Mouse (Mus musculus): ENCODE measurements around the gene Tm7sf2.

The Tm7sf2 gene

GRCm38 (mm10) chr19:6067724-6068415 is at the start of gene Tm7sf2:
Gene Tm7sf2 (minus strand): TSS chr19:6068373.
- peak; percentile 87 for DNase-seq

GRCm38 (mm10) chr19:6117346-6117985 is 49.3 kb upstream of the Tm7sf2 start:
- DNase-seq = no peak

- DNase-seq = peak; percentile 54
Observed at GRCm38 (mm10) chr19:6116113-6116850, 48.1 kb upstream of the Tm7sf2 start.

- no peak for DNase-seq
Observed at GRCm38 (mm10) chr19:6113116-6113515, 44.9 kb upstream of the Tm7sf2 start.

- no peak for DNase-seq
Observed at GRCm38 (mm10) chr19:6105586-6105985, 37.4 kb upstream of the Tm7sf2 start, which contains the start of gene Naaladl1. Gene Naaladl1 (plus strand): TSS chr19:6105782.

- DNase-seq = no peak
Observed at GRCm38 (mm10) chr19:6104476-6104875, 36.3 kb upstream of the Tm7sf2 start.

- DNase-seq = no peak
Observed at GRCm38 (mm10) chr19:6102169-6102853, 34.1 kb upstream of the Tm7sf2 start.

GRCm38 (mm10) chr19:6101186-6101585 is 33.0 kb upstream of the Tm7sf2 start:
- DNase-seq = no peak

GRCm38 (mm10) chr19:6097847-6098246 is 29.7 kb upstream of the Tm7sf2 start:
- DNase-seq = no peak

- DNase-seq = no peak
Observed at GRCm38 (mm10) chr19:6094119-6094518, 25.9 kb upstream of the Tm7sf2 start, which contains the start of gene AC131692.1. Gene AC131692.1 (plus strand): TSS chr19:6094419.

- no peak for DNase-seq
Observed at GRCm38 (mm10) chr19:6088841-6089240, 20.7 kb upstream of the Tm7sf2 start.

GRCm38 (mm10) chr19:6085417-6085879 is 17.3 kb upstream of the Tm7sf2 start:
- no peak for DNase-seq

- DNase-seq = peak; percentile 98
Observed at GRCm38 (mm10) chr19:6084478-6085248, 16.5 kb upstream of the Tm7sf2 start, which contains the start of the genes Zfpl1 and Cdca5. Gene Zfpl1 (minus strand): TSS chr19:6084956. Gene Cdca5 (plus strand): TSS chr19:6084983.

- no peak for DNase-seq
Observed at GRCm38 (mm10) chr19:6082156-6082555, 14.0 kb upstream of the Tm7sf2 start, which contains the start of gene Gm28374. Gene Gm28374 (minus strand): TSS chr19:6082256.

GRCm38 (mm10) chr19:6079983-6080480 is 11.9 kb upstream of the Tm7sf2 start, which contains the start of gene Tmem262:
Gene Tmem262 (plus strand): TSS chr19:6080033.
- DNase-seq = peak; percentile 19

GRCm38 (mm10) chr19:6076564-6077393 is 8.6 kb upstream of the Tm7sf2 start, which contains the start of gene Vps51:
Gene Vps51 (minus strand): TSS chr19:6077231.
- DNase-seq = peak; percentile 88

- DNase-seq = no peak
Observed at GRCm38 (mm10) chr19:6073889-6074288, 5.7 kb upstream of the Tm7sf2 start.

- no peak for DNase-seq
Observed at GRCm38 (mm10) chr19:6071261-6071660, 3.1 kb upstream of the Tm7sf2 start.

- peak; percentile 37 for DNase-seq
Observed at GRCm38 (mm10) chr19:6070571-6071250, 2.5 kb upstream of the Tm7sf2 start.

GRCm38 (mm10) chr19:6069851-6070250 is 1.7 kb upstream of the Tm7sf2 start:
- DNase-seq = peak; percentile 23

Data from cerebellum, adult 9-11 months (tissue).